Mouse (Mus musculus): ENCODE results near the gene Sorcs3. TPM values are rescaled to one million over a fixed set of nuclear protein-coding genes. Genes with fewer than 3 reads are reported as not detected.

Sorcs3 gene
- polyA plus RNA-seq, 1 experiment from 2014 or later: 0.45 TPM

DNA sequence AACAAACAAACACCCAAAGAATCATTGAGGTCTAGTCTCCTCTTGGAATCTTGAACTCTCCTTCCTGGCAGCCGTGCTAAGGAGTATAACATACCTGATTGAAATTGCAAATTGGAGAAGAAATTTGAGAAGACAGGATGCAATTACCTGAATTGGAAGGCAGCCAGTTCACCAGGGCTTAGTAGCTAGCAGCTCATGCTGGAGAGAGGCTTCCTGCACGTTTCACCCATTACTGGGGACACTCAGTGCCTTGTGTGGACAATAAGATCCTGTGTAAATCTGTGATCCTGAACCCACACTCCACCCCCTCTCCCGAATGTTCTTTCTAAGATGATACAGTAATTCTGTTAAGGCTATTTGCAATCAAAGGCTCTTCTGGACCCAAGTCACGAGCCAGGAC, 633.6 kb downstream of the Sorcs3 start:
- Histone ChIP-seq H3K27me3 (replicated peaks; ENCODE audit: control insufficient read depth, insufficient read depth, low read length) (no peaks in the 10 kb centered on the region), H3K36me3 (ENCODE audit: control insufficient read depth, insufficient read depth, low read length) (no peaks in the 10 kb centered on the region), H3K9ac (ENCODE audit: low read depth, low read length) (no peak overlapping the region), H3K27ac (ENCODE audit: low read length) (no peak overlapping the region), H3K4me2 (ENCODE audit: low read depth, low read length) (no peak overlapping the region), H3K9me3 (ENCODE audit: control insufficient read depth, low read length) (no peaks in the 10 kb centered on the region), H3K4me3 (ENCODE audit: low read length) (no peak overlapping the region), H3K4me1 (ENCODE audit: control insufficient read depth, insufficient read depth, low read length) (no peaks in the 10 kb centered on the region)
- ATAC-seq: no peak
- 68% methylated on average over 4 of the region's 4 CpGs for WGBS

- no peak overlapping the region for H3K9ac ChIP-seq (ENCODE audit: low read depth, low read length)
- no peak overlapping the region for H3K4me2 ChIP-seq (ENCODE audit: low read depth, low read length)
- no peaks in the 10 kb centered on the region for H3K9me3 ChIP-seq (ENCODE audit: control insufficient read depth, low read length)
- H3K27me3 ChIP-seq (replicated peaks; ENCODE audit: control insufficient read depth, insufficient read depth, low read length): no peaks in the 10 kb centered on the region
- WGBS: 48% methylated on average over 3 of the region's 3 CpGs
- H3K4me3 ChIP-seq (ENCODE audit: low read length): no peak overlapping the region
- H3K27ac ChIP-seq (ENCODE audit: low read length): no peak overlapping the region
- H3K36me3 ChIP-seq (ENCODE audit: control insufficient read depth, insufficient read depth, low read length): no peaks in the 10 kb centered on the region
- peak; percentile 79 for ATAC-seq
- H3K4me1 ChIP-seq (ENCODE audit: control insufficient read depth, insufficient read depth, low read length): no peaks in the 10 kb centered on the region
These were observed 641.9 kb downstream of the Sorcs3 start for GRCm38 (mm10) chr19:48847700-48848099.

- no peak overlapping the region for H3K4me3 ChIP-seq (ENCODE audit: low read length)
- no peak overlapping the region for H3K9ac ChIP-seq (ENCODE audit: low read depth, low read length)
- 82% methylated on average over 1 of the region's 1 CpGs for WGBS
- no peaks in the 10 kb centered on the region for H3K4me1 ChIP-seq (ENCODE audit: control insufficient read depth, insufficient read depth, low read length)
- H3K27me3 ChIP-seq (replicated peaks; ENCODE audit: control insufficient read depth, insufficient read depth, low read length): no peaks in the 10 kb centered on the region
- no peak overlapping the region for H3K4me2 ChIP-seq (ENCODE audit: low read depth, low read length)
- H3K9me3 ChIP-seq (ENCODE audit: control insufficient read depth, low read length): no peaks in the 10 kb centered on the region
- H3K36me3 ChIP-seq (ENCODE audit: control insufficient read depth, insufficient read depth, low read length): no peaks in the 10 kb centered on the region
- no peak overlapping the region for H3K27ac ChIP-seq (ENCODE audit: low read length)
- ATAC-seq: no peak
These were observed 644.6 kb downstream of the Sorcs3 start for GRCm38 (mm10) chr19:48850466-48850865.
